16 mouse cellular contexts compared by ENCODE assay signal in the genomic region with DNA sequence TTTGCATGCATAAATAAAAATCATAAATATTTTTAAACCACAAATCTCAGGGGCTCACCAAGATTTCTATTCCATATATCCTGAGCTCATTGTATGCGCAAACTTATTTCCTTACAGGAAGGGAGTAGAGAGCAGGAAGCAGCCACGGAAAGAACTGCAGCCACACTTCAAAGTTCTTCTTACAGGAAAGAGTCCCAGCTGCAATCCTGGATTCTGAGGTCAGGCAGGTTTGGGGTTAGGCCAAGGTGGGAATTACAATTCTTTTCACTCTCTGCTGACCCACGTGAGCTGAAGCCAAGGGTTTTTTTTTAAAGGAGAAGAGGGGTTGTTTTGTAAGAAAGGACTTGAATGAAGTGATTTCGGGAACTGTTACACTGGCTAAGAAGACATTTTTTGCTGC. TPM values are rescaled to one million over a fixed set of nuclear protein-coding genes. Genes with fewer than 3 reads are reported as not detected.
DNase-seq lines count a peak whose midpoint lies in the region; ATAC-seq and TF ChIP-seq lines count a peak whose summit lies in the region.
"Had no signal": no experiment of that assay in that cellular context is flagged by ENCODE, and none has a peak within 500 bp of the region (broad histone marks: within the 10 kb centered on the region; RNA-seq: fewer than 3 reads in every experiment).

No protein-coding gene starts in this region.

- no peaks in the 10 kb centered on the region for H3K27me3 ChIP-seq in lung, embryonic 15.5 days
- no peaks in the 10 kb centered on the region for H3K27me3 ChIP-seq in heart, embryonic 12.5 days (replicated peaks)
- H3K27me3 ChIP-seq in kidney, embryonic 16.5 days (ENCODE audit: insufficient read depth, low read length) = no peaks in the 10 kb centered on the region
- H3K27me3 ChIP-seq: stomach, embryonic 15.5 days had no signal

- peak overlapping the region; percentile 19 for H3K27ac ChIP-seq in lung, embryonic 15.5 days
- peak overlapping the region; percentile 35; the same call in 1 of the 2 replicates for H3K27ac ChIP-seq in heart, embryonic 12.5 days (ENCODE audit: poor library complexity, severe bottlenecking)
- H3K27ac ChIP-seq in kidney, embryonic 16.5 days (ENCODE audit: low read length) = peak overlapping the region; percentile 76
- H3K27ac ChIP-seq in layer of hippocampus, adult 2 months = no peak overlapping the region
- H3K27ac ChIP-seq: liver, embryonic 12.5 days; stomach, embryonic 15.5 days had no signal

- no peak for ATAC-seq in lung, embryonic 15.5 days (ENCODE audit: borderline replicate concordance, extremely low read depth, low FRiP score, low TSS enrichment)
- no peak for ATAC-seq in heart, embryonic 12.5 days (ENCODE audit: insufficient number of reproducible peaks, low FRiP score)
- ATAC-seq in kidney, embryonic 16.5 days (ENCODE audit: low FRiP score, low TSS enrichment) = no peak
- ATAC-seq: CD4-positive, CD25-positive, alpha-beta regulatory T cell, adult 4 months; hindbrain, embryonic 16.5 days; liver, embryonic 12.5 days had no signal

- intact Hi-C loops in gastrocnemius, postnatal 14 days (cut with DNase I; ENCODE audit: low total_unique reads) = no loop called here

- H3K9ac ChIP-seq in lung, embryonic 15.5 days = no peak overlapping the region
- H3K9ac ChIP-seq in heart, embryonic 12.5 days = no peak overlapping the region
- no peak overlapping the region for H3K9ac ChIP-seq in kidney, embryonic 16.5 days (replicated peaks; ENCODE audit: low read length)
- H3K9ac ChIP-seq: liver, embryonic 12.5 days; stomach, embryonic 15.5 days had no signal

- 19% methylated on average over 4 of the region's 4 CpGs for WGBS in lung, embryonic 15.5 days
- 40% methylated on average over 4 of the region's 4 CpGs for WGBS in heart, embryonic 12.5 days
- WGBS in kidney, embryonic 16.5 days = 33% methylated on average over 4 of the region's 4 CpGs

- no peaks in the 10 kb centered on the region for H3K9me3 ChIP-seq in lung, embryonic 15.5 days
- no peaks in the 10 kb centered on the region for H3K9me3 ChIP-seq in heart, embryonic 12.5 days (replicated peaks)
- H3K9me3 ChIP-seq in kidney, embryonic 16.5 days (ENCODE audit: low read length) = no peaks in the 10 kb centered on the region
- H3K9me3 ChIP-seq: liver, embryonic 12.5 days; stomach, embryonic 15.5 days had no signal

- H3K4me2 ChIP-seq in lung, embryonic 15.5 days = peak overlapping the region; percentile 12
- peak overlapping the region; percentile 4; the same call in 1 of the 2 replicates for H3K4me2 ChIP-seq in heart, embryonic 12.5 days
- H3K4me2 ChIP-seq in kidney, embryonic 16.5 days (replicated peaks; ENCODE audit: low read depth, low read length) = peak overlapping the region; percentile 13; the same call in 1 of the 2 replicates
- H3K4me2 ChIP-seq: liver, embryonic 12.5 days; stomach, embryonic 15.5 days had no signal

- no peak overlapping the region for H3K4me3 ChIP-seq in lung, embryonic 15.5 days
- H3K4me3 ChIP-seq in heart, embryonic 12.5 days = no peak overlapping the region
- H3K4me3 ChIP-seq in kidney, embryonic 16.5 days (ENCODE audit: low read length) = no peak overlapping the region
- no peak overlapping the region for H3K4me3 ChIP-seq in layer of hippocampus, adult 2 months
- H3K4me3 ChIP-seq: liver, embryonic 12.5 days; myocyte; stomach, embryonic 15.5 days had no signal

- no peak for TF ChIP-seq CTCF in layer of hippocampus, adult 2 months (conservative IDR thresholded peaks at IDR 0.05)

- H3K4me1 ChIP-seq in lung, embryonic 15.5 days = peaks cover 9% of the 10 kb centered on the region
- H3K4me1 ChIP-seq in heart, embryonic 12.5 days (replicated peaks) = peaks cover 24% of the 10 kb centered on the region
- H3K4me1 ChIP-seq in kidney, embryonic 16.5 days (ENCODE audit: insufficient read depth, low read length) = peaks cover 7% of the 10 kb centered on the region; the same call in 1 of the 2 replicates
- H3K4me1 ChIP-seq: liver, embryonic 12.5 days; stomach, embryonic 15.5 days had no signal

- no peaks in the 10 kb centered on the region for H3K36me3 ChIP-seq in lung, embryonic 15.5 days
- no peaks in the 10 kb centered on the region for H3K36me3 ChIP-seq in heart, embryonic 12.5 days
- H3K36me3 ChIP-seq in kidney, embryonic 16.5 days (ENCODE audit: insufficient read depth, low read length) = no peaks in the 10 kb centered on the region
- H3K36me3 ChIP-seq: liver, embryonic 12.5 days; stomach, embryonic 15.5 days had no signal

- no peak for DNase-seq in lung, adult 18-20 months
- DNase-seq in lung, postnatal 36 days = peak; percentile 35
- DNase-seq in layer of hippocampus, adult 2 months (ENCODE audit: low spot score in 2 of 2) = no peak
- no peak for DNase-seq in gastrocnemius, postnatal 14 days
- no peak for DNase-seq in liver
- DNase-seq: cerebellum, adult 8-10 months; gastrocnemius, postnatal 25 days; right cerebral cortex, postnatal 4 days had no signal

RNA-seq across cellular contexts. Expression of a gene that starts 49.9 kb away (rescaled TPM):
- polyA plus RNA-seq in lung, embryonic 15.5 days (2015; fragmentation: Nextera tagmentation; extraction: Ambion mirVana) = 0.74 and 1.5 TPM in 2 replicates
- polyA plus RNA-seq in heart, embryonic 12.5 days (2016; fragmentation: Nextera tagmentation; extraction: Ambion mirVana) = not detected in 2 replicates
- polyA plus RNA-seq in kidney, embryonic 16.5 days (2015; fragmentation: Nextera tagmentation; extraction: Ambion mirVana) = 0.92 and 1.6 TPM in 2 replicates
- total RNA-seq in layer of hippocampus, adult 2 months (2021) = 1 to 10 TPM; 2.0 to 3.5 TPM
- total RNA-seq in gastrocnemius, postnatal 14 days (2021) = not detected
- total RNA-seq: gastrocnemius, postnatal 25 days had no signal
- polyA plus RNA-seq: CD4-positive, CD25-positive, alpha-beta regulatory T cell, adult 4 months had no signal
